Mouse (Mus musculus): ENCODE measurements around the gene Mapk9. TPM values are rescaled to one million over a fixed set of nuclear protein-coding genes. Genes with fewer than 3 reads are reported as not detected.

Gene Mapk9
- polyA plus RNA-seq, 1 experiment = 6.4 TPM

DNA sequence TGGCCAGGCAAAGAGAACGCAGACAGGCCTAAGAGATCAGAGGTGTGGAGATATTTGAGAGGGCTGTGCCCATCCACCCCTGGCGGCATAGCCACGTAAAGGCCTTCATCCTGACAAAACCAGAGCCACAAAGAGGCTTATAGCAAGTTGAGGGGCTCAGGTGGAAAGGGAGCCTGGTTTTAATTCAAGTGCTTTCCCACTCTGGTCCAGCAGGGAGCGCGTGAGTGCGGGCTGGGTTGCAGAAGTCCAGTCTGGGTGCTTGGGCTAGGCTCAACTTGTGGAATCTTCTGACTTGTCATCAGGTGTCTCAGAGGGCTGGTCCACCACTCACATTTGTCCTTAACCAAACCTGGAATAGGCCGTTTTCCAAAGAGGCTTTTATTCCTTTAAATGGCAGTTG is 56.8 kb downstream of the Mapk9 start:
- WGBS = 17% methylated on average over 7 of the region's 7 CpGs
- H3K36me3 ChIP-seq (ENCODE audit: control insufficient read depth, insufficient read depth, low read length) = no peaks in the 10 kb centered on the region
- H3K4me3 ChIP-seq (ENCODE audit: low read depth, low read length) = no peak overlapping the region
- H3K4me1 ChIP-seq (ENCODE audit: control insufficient read depth, insufficient read depth, insufficient read length, low read length) = peaks cover 8% of the 10 kb centered on the region
- H3K27me3 ChIP-seq (ENCODE audit: control insufficient read depth, insufficient read depth, low read length) = peaks cover 28% of the 10 kb centered on the region
- no peak overlapping the region for H3K27ac ChIP-seq (ENCODE audit: insufficient read depth, low read depth, low read length)
- peak; percentile 58 for TF ChIP-seq CTCF (IDR thresholded peaks at IDR 0.05; ENCODE audit: extremely low read depth, insufficient read length, insufficient replicate concordance, low read depth, low read length)
- no peak for TF ChIP-seq POLR2A (IDR thresholded peaks at IDR 0.05; ENCODE audit: low read depth, low read length)

DNA sequence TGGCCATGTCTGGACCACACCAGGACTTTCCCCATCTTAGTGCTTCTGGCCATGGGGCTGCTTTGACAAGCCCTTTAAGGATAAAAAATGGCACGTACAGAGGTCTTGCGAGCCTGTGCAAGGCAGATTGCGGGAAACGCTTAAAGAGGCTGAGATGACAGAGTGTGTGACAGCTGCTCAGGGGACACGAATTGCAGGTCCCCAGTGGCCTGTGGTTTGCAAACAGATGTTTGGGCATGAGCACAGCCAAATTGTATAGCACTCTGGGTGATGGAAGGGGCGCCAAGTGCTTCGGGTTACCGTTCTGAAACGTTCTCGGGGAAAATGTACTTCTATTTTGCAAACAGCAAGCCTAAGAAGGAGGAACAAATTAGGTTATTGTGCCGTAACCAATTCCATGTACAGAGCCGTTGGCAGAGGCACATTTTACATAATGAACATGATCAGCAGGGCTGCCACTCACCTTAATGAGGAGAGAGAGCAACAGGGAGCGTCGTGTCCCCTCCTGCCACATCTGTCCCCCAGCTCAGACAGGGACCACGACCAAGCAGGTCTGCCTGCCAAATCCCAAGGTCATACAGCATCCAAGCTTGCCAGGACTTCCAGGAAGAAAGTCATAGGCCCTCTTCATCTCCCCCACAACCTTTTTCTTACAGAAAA is 72.1 kb downstream of the Mapk9 start:
- 69% methylated on average over 15 of the region's 15 CpGs for WGBS
- H3K4me3 ChIP-seq (ENCODE audit: low read depth, low read length) = no peak overlapping the region
- TF ChIP-seq POLR2A (IDR thresholded peaks at IDR 0.05; ENCODE audit: low read depth, low read length) (no peak), CTCF (IDR thresholded peaks at IDR 0.05; ENCODE audit: extremely low read depth, insufficient read length, insufficient replicate concordance, low read depth, low read length) (no peak)
- no peaks in the 10 kb centered on the region for H3K4me1 ChIP-seq (ENCODE audit: control insufficient read depth, insufficient read depth, insufficient read length, low read length)
- no peak overlapping the region for H3K27ac ChIP-seq (ENCODE audit: insufficient read depth, low read depth, low read length)
- no peaks in the 10 kb centered on the region for H3K36me3 ChIP-seq (ENCODE audit: control insufficient read depth, insufficient read depth, low read length)
- no peaks in the 10 kb centered on the region for H3K27me3 ChIP-seq (ENCODE audit: control insufficient read depth, insufficient read depth, low read length)

DNA sequence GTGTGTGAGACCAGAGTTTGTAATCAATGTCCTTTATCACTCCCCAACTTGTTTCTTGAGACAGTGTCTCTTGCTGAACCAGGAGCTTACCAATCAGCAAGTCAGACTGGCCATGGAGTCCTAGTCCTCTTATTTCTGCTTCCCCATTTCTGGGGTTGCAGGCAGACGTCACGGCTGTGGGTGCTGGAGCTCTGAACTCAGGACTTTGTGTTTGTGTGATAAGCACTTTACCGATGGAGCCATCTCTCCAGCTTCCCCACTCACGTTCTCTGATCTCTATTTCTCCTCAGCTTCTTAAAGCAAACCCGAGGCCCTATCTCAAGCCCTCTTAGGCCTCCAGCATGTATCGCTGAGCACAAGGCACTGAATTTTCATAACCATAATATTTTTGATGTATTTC is 72.8 kb downstream of the Mapk9 start:
- no peaks in the 10 kb centered on the region for H3K36me3 ChIP-seq (ENCODE audit: control insufficient read depth, insufficient read depth, low read length)
- H3K4me3 ChIP-seq (ENCODE audit: low read depth, low read length) = no peak overlapping the region
- H3K27me3 ChIP-seq (ENCODE audit: control insufficient read depth, insufficient read depth, low read length) = no peaks in the 10 kb centered on the region
- H3K4me1 ChIP-seq (ENCODE audit: control insufficient read depth, insufficient read depth, insufficient read length, low read length) = no peaks in the 10 kb centered on the region
- TF ChIP-seq CTCF (IDR thresholded peaks at IDR 0.05; ENCODE audit: extremely low read depth, insufficient read length, insufficient replicate concordance, low read depth, low read length) (no peak), POLR2A (IDR thresholded peaks at IDR 0.05; ENCODE audit: low read depth, low read length) (no peak)
- H3K27ac ChIP-seq (ENCODE audit: insufficient read depth, low read depth, low read length) = no peak overlapping the region
- 77% methylated on average over 6 of the region's 6 CpGs for WGBS

DNA sequence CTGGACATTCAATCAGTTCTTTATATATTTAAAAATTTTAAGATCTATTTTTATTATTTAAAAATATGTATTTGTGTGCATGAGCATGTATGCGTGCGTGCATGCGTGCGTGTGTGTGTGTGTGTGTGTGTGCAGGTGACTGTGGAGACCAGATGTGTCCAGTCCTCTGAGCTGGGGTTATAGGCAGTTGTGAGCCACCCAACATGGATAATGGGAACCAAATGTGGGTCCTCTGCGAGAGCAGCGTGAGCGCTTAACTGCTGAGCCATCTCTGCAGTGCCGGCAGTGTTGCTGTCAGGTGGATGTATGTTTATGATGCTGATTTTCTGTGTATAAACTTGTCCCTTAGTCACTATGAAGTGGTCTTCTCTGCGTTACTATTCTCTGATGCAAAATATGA is 77.0 kb downstream of the Mapk9 start:
- WGBS = 81% methylated on average over 9 of the region's 9 CpGs
- Histone ChIP-seq H3K36me3 (ENCODE audit: control insufficient read depth, insufficient read depth, low read length) (no peaks in the 10 kb centered on the region), H3K4me1 (ENCODE audit: control insufficient read depth, insufficient read depth, insufficient read length, low read length) (no peaks in the 10 kb centered on the region), H3K4me3 (ENCODE audit: low read depth, low read length) (no peak overlapping the region), H3K27me3 (ENCODE audit: control insufficient read depth, insufficient read depth, low read length) (no peaks in the 10 kb centered on the region), H3K27ac (ENCODE audit: insufficient read depth, low read depth, low read length) (no peak overlapping the region)
- no peak for TF ChIP-seq POLR2A (IDR thresholded peaks at IDR 0.05; ENCODE audit: low read depth, low read length)
- no peak for TF ChIP-seq CTCF (IDR thresholded peaks at IDR 0.05; ENCODE audit: extremely low read depth, insufficient read length, insufficient replicate concordance, low read depth, low read length)

DNA sequence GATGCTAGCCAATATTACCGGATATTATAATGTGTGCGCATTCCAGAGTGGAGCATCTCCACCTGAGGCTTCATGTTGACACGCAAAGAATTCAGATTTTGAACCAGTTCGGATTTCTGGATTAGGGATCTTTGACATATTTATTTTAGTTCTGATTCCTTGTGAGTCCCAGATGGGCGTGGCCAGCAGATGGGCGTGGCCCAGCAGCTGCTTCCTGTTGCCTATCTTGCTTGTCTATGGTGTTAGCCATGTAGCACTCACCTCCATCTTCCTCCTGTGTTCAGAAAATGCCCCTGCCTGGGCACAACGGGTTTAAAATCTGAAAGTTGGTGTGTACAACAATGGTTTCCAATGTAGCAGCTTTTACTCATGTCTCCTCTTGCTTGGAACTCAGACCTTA is 79.6 kb downstream of the Mapk9 start:
- TF ChIP-seq CTCF (IDR thresholded peaks at IDR 0.05; ENCODE audit: extremely low read depth, insufficient read length, insufficient replicate concordance, low read depth, low read length) (no peak), POLR2A (IDR thresholded peaks at IDR 0.05; ENCODE audit: low read depth, low read length) (no peak)
- H3K27ac ChIP-seq (ENCODE audit: insufficient read depth, low read depth, low read length) = no peak overlapping the region
- 59% methylated on average over 7 of the region's 7 CpGs for WGBS
- no peaks in the 10 kb centered on the region for H3K4me1 ChIP-seq (ENCODE audit: control insufficient read depth, insufficient read depth, insufficient read length, low read length)
- H3K27me3 ChIP-seq (ENCODE audit: control insufficient read depth, insufficient read depth, low read length) = no peaks in the 10 kb centered on the region
- no peak overlapping the region for H3K4me3 ChIP-seq (ENCODE audit: low read depth, low read length)
- no peaks in the 10 kb centered on the region for H3K36me3 ChIP-seq (ENCODE audit: control insufficient read depth, insufficient read depth, low read length)

DNA sequence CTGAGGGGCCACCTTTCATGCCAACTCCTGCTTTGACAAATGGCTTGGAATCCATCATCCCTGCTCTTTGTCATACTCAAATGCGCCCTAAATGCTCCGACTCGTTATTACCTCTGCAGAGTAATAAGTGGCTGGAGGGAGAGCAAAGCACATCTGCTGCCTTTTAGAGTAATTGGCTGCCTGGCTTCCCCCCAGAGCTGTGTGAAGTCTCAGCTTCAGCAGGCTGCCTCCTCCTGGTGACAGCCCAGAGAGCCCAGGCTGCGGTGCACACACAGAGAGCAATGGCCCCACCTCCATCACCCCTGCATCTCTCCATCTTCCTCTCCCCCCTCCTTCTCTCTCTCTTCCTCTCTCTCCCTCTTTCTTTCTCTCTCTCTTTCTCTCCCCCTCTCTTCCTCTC is 80.6 kb downstream of the Mapk9 start:
- Histone ChIP-seq H3K27me3 (ENCODE audit: control insufficient read depth, insufficient read depth, low read length) (no peaks in the 10 kb centered on the region), H3K4me3 (ENCODE audit: low read depth, low read length) (no peak overlapping the region), H3K27ac (ENCODE audit: insufficient read depth, low read depth, low read length) (no peak overlapping the region), H3K36me3 (ENCODE audit: control insufficient read depth, insufficient read depth, low read length) (no peaks in the 10 kb centered on the region), H3K4me1 (ENCODE audit: control insufficient read depth, insufficient read depth, insufficient read length, low read length) (no peaks in the 10 kb centered on the region)
- no peak for TF ChIP-seq POLR2A (IDR thresholded peaks at IDR 0.05; ENCODE audit: low read depth, low read length)
- TF ChIP-seq CTCF (IDR thresholded peaks at IDR 0.05; ENCODE audit: extremely low read depth, insufficient read length, insufficient replicate concordance, low read depth, low read length) = no peak
- 40% methylated on average over 4 of the region's 4 CpGs for WGBS

DNA sequence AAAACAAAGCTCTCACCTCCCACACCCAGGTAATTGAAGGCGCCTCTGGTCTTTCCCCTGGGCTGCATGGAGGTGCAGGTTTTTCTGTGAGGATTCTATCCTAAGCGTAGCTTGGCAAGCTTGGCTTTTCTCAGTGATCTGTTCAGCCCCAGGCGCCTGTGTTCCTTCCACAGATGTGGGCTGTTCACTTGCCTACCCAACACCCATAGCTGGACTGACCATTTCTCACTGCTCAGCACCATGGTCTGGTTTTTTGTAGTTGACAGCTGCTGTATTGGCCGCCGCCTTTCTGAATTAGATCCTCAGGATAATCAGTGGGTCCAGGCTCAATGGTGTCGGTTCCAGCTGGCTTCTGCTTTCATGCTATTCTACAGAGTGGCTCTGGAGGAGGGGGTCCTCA is 81.1 kb downstream of the Mapk9 start:
- TF ChIP-seq CTCF (IDR thresholded peaks at IDR 0.05; ENCODE audit: extremely low read depth, insufficient read length, insufficient replicate concordance, low read depth, low read length) = no peak
- no peak overlapping the region for H3K4me3 ChIP-seq (ENCODE audit: low read depth, low read length)
- H3K4me1 ChIP-seq (ENCODE audit: control insufficient read depth, insufficient read depth, insufficient read length, low read length) = no peaks in the 10 kb centered on the region
- no peaks in the 10 kb centered on the region for H3K27me3 ChIP-seq (ENCODE audit: control insufficient read depth, insufficient read depth, low read length)
- no peaks in the 10 kb centered on the region for H3K36me3 ChIP-seq (ENCODE audit: control insufficient read depth, insufficient read depth, low read length)
- H3K27ac ChIP-seq (ENCODE audit: insufficient read depth, low read depth, low read length) = no peak overlapping the region
- WGBS = 65% methylated on average over 6 of the region's 6 CpGs

All from small intestine, adult 2 months (tissue).